ENCODE assay signal across 7 mouse cellular contexts in genomic region chr3:126746148-126746803, GRCm38 (mm10).
DNase-seq lines count a peak whose midpoint lies in the region; ATAC-seq lines count a peak whose summit lies in the region.

No protein-coding gene starts in this region.

- no peak overlapping the region for H3K4me2 ChIP-seq in neural tube, embryonic 12.5 days (replicated peaks)
- no peak overlapping the region for H3K4me2 ChIP-seq in stomach, embryonic 15.5 days

- no peak overlapping the region for H3K4me3 ChIP-seq in neural tube, embryonic 12.5 days
- no peak overlapping the region for H3K4me3 ChIP-seq in heart, embryonic 10.5 days
- no peak overlapping the region for H3K4me3 ChIP-seq in stomach, embryonic 15.5 days (replicated peaks)

- WGBS in neural tube, embryonic 12.5 days: 68% methylated on average over 11 of the region's 11 CpGs
- WGBS in heart, embryonic 10.5 days: 51% methylated on average over 11 of the region's 11 CpGs
- WGBS in stomach, embryonic 15.5 days: 66% methylated on average over 11 of the region's 11 CpGs

- DNase-seq in neural tube, embryonic 10.5 days (ENCODE audit: extremely low spot score, low spot score): no peak
- DNase-seq in heart, embryonic 10.5 days (ENCODE audit: low spot score): peak; percentile 92
- peak; percentile 34 to 41 for DNase-seq in kidney, adult 8-10 months
- no peak for DNase-seq in embryo, embryonic 10 days (ENCODE audit: low spot score)
- no peak for DNase-seq in embryo, embryonic 9.5 days (ENCODE audit: extremely low spot score)

- H3K27ac ChIP-seq in neural tube, embryonic 12.5 days: no peak overlapping the region
- H3K27ac ChIP-seq in heart, embryonic 10.5 days: peak overlapping the region; percentile 78
- no peak overlapping the region for H3K27ac ChIP-seq in stomach, embryonic 15.5 days

- peaks cover 11% of the 10 kb centered on the region for H3K4me1 ChIP-seq in neural tube, embryonic 12.5 days
- H3K4me1 ChIP-seq in heart, embryonic 10.5 days: peaks cover 27% of the 10 kb centered on the region
- no peaks in the 10 kb centered on the region for H3K4me1 ChIP-seq in stomach, embryonic 15.5 days

- peak; percentile 25; the same call in 1 of the 2 replicates for ATAC-seq in neural tube, embryonic 12.5 days (ENCODE audit: low FRiP score, low read depth)
- ATAC-seq in stomach, embryonic 15.5 days (ENCODE audit: insufficient read depth, low FRiP score, low read depth): peak; percentile 73; the same call in 1 of the 2 replicates

- H3K9me3 ChIP-seq in neural tube, embryonic 12.5 days: no peaks in the 10 kb centered on the region
- H3K9me3 ChIP-seq in heart, embryonic 10.5 days: no peaks in the 10 kb centered on the region
- no peaks in the 10 kb centered on the region for H3K9me3 ChIP-seq in stomach, embryonic 15.5 days

- no peaks in the 10 kb centered on the region for H3K36me3 ChIP-seq in neural tube, embryonic 12.5 days
- H3K36me3 ChIP-seq in heart, embryonic 10.5 days: no peaks in the 10 kb centered on the region
- no peaks in the 10 kb centered on the region for H3K36me3 ChIP-seq in stomach, embryonic 15.5 days

- no peaks in the 10 kb centered on the region for H3K27me3 ChIP-seq in neural tube, embryonic 12.5 days (replicated peaks)
- H3K27me3 ChIP-seq in heart, embryonic 10.5 days (ENCODE audit: insufficient read depth, poor library complexity, severe bottlenecking): no peaks in the 10 kb centered on the region
- H3K27me3 ChIP-seq in stomach, embryonic 15.5 days (replicated peaks): no peaks in the 10 kb centered on the region

- no peak overlapping the region for H3K9ac ChIP-seq in neural tube, embryonic 12.5 days
- no peak overlapping the region for H3K9ac ChIP-seq in stomach, embryonic 15.5 days

Comparison
In these comparisons a context has a peak if more than half of its experiments do, and no peak if none do; other contexts are left out.
1. DNase-seq: peak in heart, embryonic 10.5 days (single experiment) and kidney, adult 8-10 months (2 of 2); none in neural tube, embryonic 10.5 days (single experiment), embryo, embryonic 10 days (single experiment) and embryo, embryonic 9.5 days (single experiment).